Mouse (Mus musculus) C2C12 (cell line): ENCODE data around the gene Fam129b.

Source experiments
- CTCF ChIP-seq: IDR thresholded peaks from one replicate; pipeline ENCODE4 v1.5.1; 2011; ENCODE audit not compliant: control insufficient read depth, insufficient read depth, insufficient read length
- MAX ChIP-seq: IDR thresholded peaks from one replicate; pipeline ENCODE4 v1.6.1; 2011; ENCODE audit warnings: mild to moderate bottlenecking, control low read depth
- USF1 ChIP-seq: IDR thresholded peaks from one replicate; pipeline ENCODE4 v1.6.1; 2011; ENCODE audit warnings: low read depth, mild to moderate bottlenecking, control low read depth, moderate library complexity

- TF ChIP-seq USF1: no peak
- TF ChIP-seq MAX: no peak
- TF ChIP-seq CTCF: no peak
These were observed 53.3 kb downstream of the Fam129b start for GRCm38 (mm10) chr2:32928947-32929829.
